Mouse (Mus musculus) cerebellum, adult 18-20 months (tissue): Measurements from ENCODE around the gene Pwwp2a.
A peak's percentile ranks its signal among the peaks of the same experiment; 100 is the strongest.

Experiments
- DNase-seq, 2 experiments: peaks; one replicate each; pipeline ENCODE4 v3.0.0; 2021

Pwwp2a gene

GRCm38 (mm10) chr11:43727796-43728195 is 46.0 kb downstream of the Pwwp2a start:
- no peak for DNase-seq

GRCm38 (mm10) chr11:43728737-43729301 is 47.0 kb downstream of the Pwwp2a start:
- DNase-seq, result no peak

DNA sequence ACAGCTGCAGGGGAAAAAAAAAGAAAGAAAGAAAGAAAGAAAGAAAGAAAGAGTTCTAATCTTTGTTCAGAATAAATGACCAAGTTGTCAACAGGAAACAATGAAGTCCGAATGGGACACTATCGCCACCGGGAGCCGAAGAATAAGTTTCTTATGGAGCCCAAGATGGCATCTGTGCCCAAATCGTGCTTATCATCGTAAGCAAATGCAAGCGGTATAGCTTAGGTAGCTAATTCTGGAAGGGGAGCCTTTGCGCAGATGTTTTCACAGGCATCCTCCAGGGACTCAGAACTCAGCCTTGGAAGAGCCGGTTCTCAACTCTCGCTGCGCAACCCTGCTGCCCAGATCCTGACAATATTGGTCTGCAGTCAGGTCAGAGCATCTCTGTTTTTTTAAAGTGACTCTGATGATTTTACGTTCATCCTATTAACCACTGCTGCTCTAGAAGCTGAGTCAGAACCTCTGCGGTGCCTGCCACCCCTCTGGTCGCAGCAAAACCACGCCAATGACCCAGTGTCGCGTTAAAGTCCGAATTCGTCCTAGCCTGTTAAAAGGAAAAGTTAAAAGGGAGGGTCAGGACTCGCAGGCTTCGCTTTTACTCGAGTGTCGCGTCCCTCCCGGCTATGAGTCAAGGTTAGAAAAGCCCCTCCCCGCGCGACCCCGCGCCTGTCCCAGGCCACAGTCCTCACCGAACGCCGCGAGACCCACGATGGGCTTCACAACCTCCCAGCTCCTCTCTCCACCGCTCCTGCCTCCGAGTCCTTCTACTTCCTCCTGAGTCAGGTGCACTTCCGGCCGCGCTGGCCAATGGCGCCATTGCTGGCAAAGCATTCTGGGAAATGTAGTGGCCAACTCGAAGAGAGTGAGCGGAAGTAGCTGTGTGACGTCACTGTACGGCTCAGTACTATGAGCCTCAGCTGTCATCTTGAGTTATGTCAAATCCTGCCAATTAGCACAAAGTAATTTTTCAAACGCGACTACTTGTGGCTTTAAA is 65.7 kb downstream of the Pwwp2a start, which contains the start of gene Ttc1:
Ttc1 (minus strand) TSS at position 776 of the 994 bp plus-strand sequence.
- DNase-seq, result peak; percentile 97 to 99

- no peak for DNase-seq
Measured at GRCm38 (mm10) chr11:43751542-43751941, 69.7 kb downstream of the Pwwp2a start.

DNA sequence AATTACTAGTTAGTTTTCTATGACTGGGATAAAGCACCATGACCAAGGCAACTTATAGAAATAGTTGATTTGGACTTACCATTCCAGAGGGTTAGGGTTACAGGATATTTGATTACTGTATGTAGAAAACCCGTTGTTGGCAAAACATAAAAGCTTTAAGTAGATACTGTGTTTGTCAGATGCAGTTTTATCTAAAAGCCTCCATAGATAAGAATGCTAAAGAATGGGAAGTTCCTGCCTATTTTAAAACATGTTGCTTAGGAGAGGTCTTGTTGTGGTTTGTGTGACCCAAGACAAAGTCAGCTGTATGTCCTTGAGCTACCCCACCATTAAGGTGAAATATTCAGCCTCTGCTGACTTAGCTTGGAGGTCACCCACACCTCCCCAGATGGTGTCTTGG is 72.8 kb downstream of the Pwwp2a start:
- no peak for DNase-seq

GRCm38 (mm10) chr11:43755411-43755810 is 73.6 kb downstream of the Pwwp2a start:
- DNase-seq, result no peak

DNA sequence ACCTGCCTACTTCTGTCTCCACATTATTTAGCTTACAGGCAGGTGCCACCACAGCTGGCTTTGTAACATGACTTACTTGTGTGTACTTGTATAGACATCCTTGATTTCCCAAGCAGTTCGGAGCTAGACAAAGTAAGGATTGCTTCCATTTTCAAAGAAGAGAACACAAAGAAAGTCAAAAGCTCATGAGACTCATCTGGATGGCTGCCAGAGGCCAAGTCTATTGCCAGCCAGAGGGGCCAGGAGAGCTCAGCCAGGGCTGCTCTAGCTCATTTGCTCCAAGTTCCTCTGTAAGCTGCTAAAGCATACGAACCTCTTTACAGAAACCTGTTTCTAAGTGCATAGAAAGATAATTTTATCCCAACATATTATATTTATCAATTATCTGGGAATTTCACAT is 76.6 kb downstream of the Pwwp2a start:
- DNase-seq, result no peak

- peak; percentile 76 to 79 for DNase-seq
Measured at GRCm38 (mm10) chr11:43766922-43767648, 85.3 kb downstream of the Pwwp2a start.

- DNase-seq, result no peak
Measured at GRCm38 (mm10) chr11:43767749-43768148, 86.0 kb downstream of the Pwwp2a start.

GRCm38 (mm10) chr11:43770110-43770509 is 88.3 kb downstream of the Pwwp2a start:
- no peak for DNase-seq
